Mouse (Mus musculus): ENCODE results near the gene Commd7.

The Commd7 gene

DNA sequence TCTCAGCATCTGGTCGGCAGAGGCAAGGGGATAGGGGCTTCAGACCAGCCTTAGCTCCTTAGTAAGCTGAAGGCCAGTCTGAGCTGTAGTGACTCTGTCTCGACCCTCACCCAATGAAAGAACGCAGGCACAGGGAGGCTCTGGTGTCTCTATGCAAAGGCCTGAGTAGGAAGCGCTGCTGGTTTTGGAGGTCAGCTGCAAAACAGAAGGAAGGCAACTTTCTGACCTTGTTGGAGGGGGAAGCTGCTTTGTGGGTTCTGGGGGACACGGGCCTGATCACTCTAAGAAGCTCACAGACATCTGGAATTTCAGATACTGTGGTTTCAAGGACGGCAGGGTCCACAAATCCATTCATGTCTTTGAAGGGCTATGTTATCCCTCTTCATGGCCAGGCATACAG, 46.6 kb downstream of the Commd7 start:
- DNase-seq: no peak

DNA sequence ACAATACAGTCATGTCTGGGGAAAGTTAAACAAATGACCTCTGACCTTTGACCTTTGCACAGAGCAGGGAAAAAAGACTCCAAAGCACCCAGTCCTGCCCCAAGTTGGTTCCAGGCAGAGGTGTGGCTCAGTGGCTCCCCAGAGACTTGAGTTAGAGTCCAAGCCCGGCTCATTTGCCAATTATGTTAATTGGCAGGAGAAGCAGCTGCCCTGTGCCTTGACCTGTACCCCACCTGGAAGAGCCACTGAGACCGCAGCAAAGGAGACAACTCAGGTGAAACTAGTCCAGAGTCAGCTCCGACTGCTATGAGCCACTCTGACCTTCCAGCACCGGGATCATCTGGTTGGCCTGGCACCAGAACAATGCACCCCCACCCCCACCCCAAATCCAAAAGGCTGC, 48.2 kb downstream of the Commd7 start:
- no peak for DNase-seq

DNA sequence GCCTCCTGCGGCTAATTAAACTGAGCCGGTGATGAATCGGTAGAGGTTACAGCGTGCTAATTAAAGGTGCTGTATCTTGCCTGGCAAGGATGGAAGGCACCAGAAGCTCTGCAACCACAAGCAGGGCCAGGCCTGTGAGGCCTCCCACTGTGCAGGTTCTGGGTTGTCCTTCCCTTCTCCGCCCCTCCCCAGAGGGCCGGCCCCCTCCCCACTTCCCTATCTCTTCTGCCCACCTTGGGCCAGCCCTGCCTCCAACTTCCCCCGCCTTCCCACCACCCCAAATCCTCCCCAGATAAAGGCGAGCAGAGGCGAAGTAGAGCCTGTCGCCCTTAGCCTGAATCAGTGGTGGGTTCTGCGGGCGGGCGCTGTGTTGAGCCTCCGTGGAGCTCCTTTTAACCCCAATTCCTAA, 48.9 kb downstream of the Commd7 start:
- no peak for DNase-seq

DNA sequence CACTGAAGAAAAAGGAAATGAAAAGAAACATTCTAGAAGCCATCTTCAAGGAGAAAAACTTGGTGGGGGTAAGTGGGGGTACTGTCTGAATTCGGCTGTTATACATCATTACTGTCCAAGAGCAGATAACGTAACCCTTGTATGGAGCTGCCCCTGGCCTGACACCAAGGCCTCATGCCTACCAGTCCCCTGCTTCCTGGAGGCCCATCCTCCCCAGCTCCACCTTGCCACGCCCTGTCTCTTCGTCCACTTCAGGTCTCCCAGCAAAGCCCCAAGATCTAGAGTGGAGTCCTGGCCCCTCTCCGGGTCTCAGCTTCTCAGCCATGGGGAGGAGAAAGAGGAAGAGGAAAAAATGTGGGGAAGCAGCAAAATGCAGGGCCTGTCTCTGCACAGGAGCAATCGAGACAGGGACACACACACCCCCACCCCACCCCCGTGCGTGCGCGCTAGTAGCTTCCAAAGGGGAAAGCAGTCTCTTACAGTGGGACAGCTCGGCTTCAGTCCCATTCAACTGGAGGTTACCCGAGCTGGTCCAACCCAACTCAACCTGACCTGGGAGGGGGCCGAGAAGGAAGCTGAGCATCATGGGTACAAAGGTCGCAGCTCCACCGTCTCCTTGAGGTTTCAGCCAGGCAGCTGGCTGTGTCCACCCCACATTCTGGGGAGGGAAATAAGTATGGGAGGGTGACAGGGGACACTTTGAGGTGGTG, 49.5 kb downstream of the Commd7 start:
- DNase-seq: no peak

DNA sequence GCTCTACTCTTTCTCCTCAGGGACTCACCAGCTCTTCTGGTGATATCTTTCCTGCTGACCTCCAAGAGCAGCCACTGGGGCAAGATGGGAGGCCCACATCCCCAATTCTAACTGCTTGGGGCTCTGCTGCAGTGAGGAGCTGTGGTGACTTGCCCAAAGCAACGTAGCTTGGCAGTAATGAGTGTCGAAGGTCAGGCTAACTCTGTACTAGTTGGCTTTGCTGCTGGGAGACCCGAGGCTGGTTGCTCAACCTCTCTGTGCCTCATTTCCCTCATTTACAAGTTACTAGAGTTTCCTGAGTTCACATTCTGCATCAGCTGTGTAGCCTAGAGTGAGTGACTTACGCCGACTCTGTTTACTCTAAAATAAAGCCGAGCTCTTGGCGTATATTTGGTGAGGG, 51.2 kb downstream of the Commd7 start:
- DNase-seq: no peak

DNA sequence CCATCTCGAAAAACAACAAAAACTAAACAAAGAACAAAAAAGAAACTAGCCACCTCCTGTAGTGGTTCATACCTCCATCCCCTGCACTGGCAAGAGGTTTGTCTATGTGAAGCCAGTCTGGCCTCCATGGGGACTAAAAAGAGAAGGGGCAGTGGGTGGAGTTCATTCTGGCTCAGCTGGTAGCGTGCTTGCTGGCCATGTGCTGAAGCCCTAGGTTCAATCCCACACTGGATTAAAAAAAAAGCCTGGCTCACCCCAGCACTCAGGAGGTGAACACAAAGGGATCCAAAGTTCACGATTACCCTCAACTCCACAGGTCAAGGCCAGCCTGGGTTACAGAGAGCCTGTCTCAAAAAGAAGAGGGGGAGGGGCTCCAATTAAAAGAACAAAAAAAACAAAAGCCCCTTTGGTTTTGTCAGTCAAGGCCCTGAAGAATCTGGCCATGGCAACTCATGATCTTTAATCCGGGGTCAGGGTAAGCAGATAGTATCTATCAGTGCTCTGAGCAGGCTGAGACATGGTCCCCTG, 52.1 kb downstream of the Commd7 start:
- no peak for DNase-seq

DNA sequence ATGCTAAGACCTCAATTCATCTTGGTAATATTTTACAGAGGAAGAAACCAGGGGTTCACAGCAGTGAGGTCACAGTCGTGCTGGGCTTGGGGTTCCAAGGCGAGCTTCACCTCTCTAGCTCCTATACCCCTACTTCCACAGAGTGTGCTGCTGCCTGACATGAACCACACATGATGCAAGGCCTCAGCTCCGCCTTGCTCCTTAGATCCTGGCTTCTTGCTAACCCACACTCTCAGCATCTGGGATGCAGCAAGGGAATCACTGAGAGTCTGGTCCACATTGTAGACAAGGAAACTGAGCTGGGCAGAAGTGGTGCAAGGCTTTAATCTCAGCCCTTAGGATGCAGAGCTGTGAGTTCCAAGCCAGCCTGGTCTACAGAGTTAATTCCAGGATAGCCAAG, 52.5 kb downstream of the Commd7 start:
- no peak for DNase-seq

DNA sequence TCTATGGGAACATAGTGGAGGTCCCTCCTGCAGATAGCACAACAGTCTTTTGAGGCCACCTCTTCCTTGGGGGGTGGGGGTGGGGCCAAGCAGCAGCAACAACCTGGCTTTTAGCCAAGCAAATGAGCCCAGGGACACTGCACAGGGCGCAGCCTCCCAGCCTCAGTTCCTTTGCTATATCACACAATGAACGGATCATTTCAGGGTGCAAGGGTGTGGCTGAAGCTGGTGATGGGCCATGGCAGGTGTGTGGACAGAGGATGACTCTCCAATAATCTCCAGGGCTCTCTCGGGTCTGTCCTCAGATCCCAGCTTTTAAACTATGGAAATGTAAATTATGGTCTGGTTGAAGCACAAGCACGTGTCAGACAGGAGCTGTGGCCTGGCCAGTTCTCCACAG, 55.5 kb downstream of the Commd7 start:
- DNase-seq: no peak

DNA sequence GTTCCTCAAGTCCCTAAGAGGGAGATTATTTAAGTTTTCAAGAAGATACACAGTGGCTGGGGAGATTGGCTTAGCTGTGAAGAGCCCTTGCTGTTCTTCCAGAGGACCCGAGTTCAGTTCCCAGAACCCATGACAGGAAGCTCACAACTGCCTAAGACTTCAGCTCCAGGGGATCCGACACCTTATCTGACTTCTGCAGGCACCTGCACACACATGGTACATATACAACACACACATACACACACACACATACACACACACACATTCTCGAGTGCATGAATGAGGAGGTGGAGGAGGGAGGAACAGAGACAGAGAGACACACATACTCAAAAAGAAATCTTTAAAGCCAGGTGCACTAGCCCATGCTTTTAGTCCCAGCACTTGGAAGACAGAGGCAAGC, 56.4 kb downstream of the Commd7 start:
- DNase-seq: no peak

DNA sequence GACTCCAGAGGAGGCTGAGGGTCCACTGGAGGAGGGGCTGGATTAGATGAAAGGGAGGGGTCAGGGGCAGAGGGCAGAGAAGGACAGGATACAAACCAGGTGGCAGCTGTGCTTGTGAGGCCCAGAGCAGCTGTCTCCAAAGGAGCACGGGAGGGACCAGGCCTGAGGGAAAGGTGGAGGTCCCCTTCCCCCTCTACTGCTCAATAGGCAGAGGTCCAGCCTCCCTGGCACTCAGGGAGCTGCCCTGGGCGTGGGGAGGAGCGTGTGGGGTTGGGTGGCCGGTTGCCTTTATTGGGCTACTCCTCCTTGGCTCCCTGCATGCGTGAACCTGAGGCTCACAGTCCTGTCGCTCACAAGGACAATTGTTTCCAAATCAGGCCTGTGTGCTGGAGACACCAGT, 57.0 kb downstream of the Commd7 start:
- DNase-seq: no peak

DNA sequence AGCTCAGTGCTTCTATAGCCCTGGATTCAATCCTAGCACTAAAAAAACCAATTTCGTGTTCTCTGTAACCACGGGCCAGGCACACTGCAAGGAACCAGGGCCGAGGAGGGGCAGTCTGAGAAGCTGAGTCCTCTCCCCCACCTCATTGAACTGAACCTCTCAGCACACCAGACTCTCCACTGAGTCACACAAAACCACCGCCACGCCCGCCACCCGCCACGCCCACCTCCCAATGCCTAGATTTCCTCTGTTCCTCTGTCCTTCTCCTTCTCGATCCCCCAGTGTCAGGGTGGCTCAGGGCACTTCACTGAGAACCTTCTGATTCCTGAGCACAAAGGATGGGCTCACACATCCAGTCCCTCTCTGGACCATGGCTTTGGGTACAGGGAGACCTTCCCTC, 59.5 kb downstream of the Commd7 start:
- DNase-seq: no peak

DNA sequence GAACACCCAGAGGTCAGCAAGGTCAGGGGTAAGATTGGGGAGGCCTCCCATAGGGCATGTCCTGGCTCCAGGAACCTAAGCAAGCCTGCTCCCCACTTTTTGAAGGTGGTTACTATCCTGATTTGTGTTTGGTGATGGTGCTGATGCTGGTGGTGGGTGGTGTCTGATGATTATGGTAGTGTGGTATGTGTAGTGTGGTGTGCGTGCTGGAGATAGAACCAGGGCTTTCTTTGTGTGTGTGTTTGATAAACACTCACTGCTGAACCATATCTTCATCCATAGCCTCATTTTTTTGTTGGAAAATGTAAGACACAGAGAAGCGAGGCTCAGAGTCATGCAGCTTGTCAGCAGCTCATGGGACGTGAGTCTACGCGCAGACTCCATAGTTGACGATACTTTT, 64.0 kb downstream of the Commd7 start:
- no peak for DNase-seq

DNA sequence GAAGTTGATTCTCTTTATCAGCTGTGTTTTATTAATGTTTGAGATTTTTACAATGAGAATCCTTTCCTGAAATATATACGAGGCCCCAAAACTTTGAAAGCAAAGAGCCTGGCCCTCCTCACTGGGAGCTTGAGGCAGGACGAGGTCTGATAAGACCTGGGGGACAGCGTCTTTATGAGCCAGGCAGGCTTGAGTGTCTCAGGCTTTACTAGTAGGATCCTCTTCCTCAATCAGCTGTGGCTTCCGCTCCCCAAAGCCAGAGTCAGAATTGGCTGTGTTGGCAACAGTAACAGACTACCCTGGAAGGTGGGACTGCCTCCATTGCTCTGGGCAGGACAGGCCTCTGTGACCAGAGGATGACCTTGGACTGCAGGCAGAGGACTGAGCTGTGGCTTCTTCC, 64.6 kb downstream of the Commd7 start:
- no peak for DNase-seq

All from thymus, adult 18-20 months (tissue).